Mouse (Mus musculus) limb, embryonic 12.5 days (tissue): Measurements from ENCODE around the gene Optn. TPM values are rescaled to one million over a fixed set of nuclear protein-coding genes. Genes with fewer than 3 reads are reported as not detected.

ENCODE experiments used
- ATAC-seq: fragments of 200-750 bp; cut with Nextera tagmentation; 2 replicates; pipeline ENCODE4 v1.8.0; 2017; ENCODE audit warnings: low read depth, moderate TSS enrichment; ENCODE audit not compliant: insufficient number of reproducible peaks, insufficient read depth, low FRiP score, low TSS enrichment
- H3K27ac ChIP-seq: fragments of 300-500 bp; sonication (generic); 2 replicates; pipeline ENCODE4 v1.5.1; 2016; ENCODE audit warnings: mild to moderate bottlenecking, moderate library complexity
- H3K27me3 ChIP-seq: fragments of 300-500 bp; sonication (generic); 2 replicates; pipeline ENCODE4 v1.6.1; 2016; ENCODE audit warnings: mild to moderate bottlenecking, moderate library complexity
- H3K36me3 ChIP-seq: fragments of 300-500 bp; sonication (generic); 2 replicates; pipeline ENCODE4 v1.6.1; 2016; ENCODE audit warnings: mild to moderate bottlenecking, moderate library complexity
- H3K4me1 ChIP-seq: fragments of 300-500 bp; sonication (generic); replicated peaks from 2 replicates; pipeline ENCODE4 v1.6.1; 2016
- H3K4me2 ChIP-seq: fragments of 300-500 bp; sonication (generic); 2 replicates; pipeline ENCODE4 v1.6.1; 2016; ENCODE audit warnings: mild to moderate bottlenecking, moderate library complexity
- H3K4me3 ChIP-seq: fragments of 300-500 bp; sonication (generic); replicated peaks from 2 replicates; pipeline ENCODE4 v1.5.1; 2016; ENCODE audit warnings: mild to moderate bottlenecking
- H3K9ac ChIP-seq: fragments of 300-500 bp; sonication (generic); replicated peaks from 2 replicates; pipeline ENCODE4 v1.6.1; 2016; ENCODE audit warnings: mild to moderate bottlenecking, moderate library complexity
- H3K9me3 ChIP-seq: fragments of 300-500 bp; sonication (generic); 2 replicates; pipeline ENCODE4 v1.6.1; 2016; ENCODE audit warnings: mild to moderate bottlenecking, moderate library complexity
- WGBS: fragments of 180-500 bp; shearing (Covaris S2); methylation state at CpG from one replicate; pipeline ENCODE4 v1.1.7; 2016; 5-methylcytosine and 5-hydroxymethylcytosine counted together
- polyA plus RNA-seq: library from polyadenylated mRNA; unstranded; fragments of >200 nt; fragmentation: Nextera tagmentation; extraction: Ambion mirVana; gene quantifications from 2 replicates; pipeline ENCODE4 v1.2.1, GENCODE M21; 2016

The Optn gene
- polyA plus RNA-seq, 1 experiment from 2014 or later = 5.3 TPM

DNA sequence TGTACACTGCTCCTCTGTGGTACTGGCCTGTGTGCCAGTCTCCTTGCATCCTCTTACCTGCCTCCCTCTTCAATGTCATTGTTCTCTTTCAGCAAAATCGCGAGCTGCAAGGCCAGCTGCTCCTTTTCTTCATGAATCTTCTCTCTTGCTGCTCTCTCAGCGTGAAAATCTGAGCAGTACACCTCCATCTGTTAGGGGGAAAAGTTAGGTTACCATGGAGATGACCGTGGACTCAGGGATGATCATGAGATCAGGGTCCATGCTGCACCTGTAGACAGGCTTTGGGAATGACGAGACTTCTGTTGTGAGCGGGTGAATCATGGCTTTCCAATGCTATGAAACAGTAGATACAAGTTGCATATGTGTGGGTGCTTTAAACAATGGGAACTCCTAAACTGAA lies 36.8 kb downstream of the Optn start:
- H3K4me1 ChIP-seq = 0 out of 2 replicates have a peak, but pooled peaks cover 9% of the 10 kb centered on the region
- 79% methylated on average over 6 of the region's 6 CpGs for WGBS
- H3K36me3 ChIP-seq = no peaks in the 10 kb centered on the region
- no peak overlapping the region for H3K4me3 ChIP-seq
- no peak overlapping the region for H3K4me2 ChIP-seq
- H3K9me3 ChIP-seq = no peaks in the 10 kb centered on the region
- no peak overlapping the region for H3K9ac ChIP-seq
- ATAC-seq = no peak
- no peaks in the 10 kb centered on the region for H3K27me3 ChIP-seq
- H3K27ac ChIP-seq = no peak overlapping the region

DNA sequence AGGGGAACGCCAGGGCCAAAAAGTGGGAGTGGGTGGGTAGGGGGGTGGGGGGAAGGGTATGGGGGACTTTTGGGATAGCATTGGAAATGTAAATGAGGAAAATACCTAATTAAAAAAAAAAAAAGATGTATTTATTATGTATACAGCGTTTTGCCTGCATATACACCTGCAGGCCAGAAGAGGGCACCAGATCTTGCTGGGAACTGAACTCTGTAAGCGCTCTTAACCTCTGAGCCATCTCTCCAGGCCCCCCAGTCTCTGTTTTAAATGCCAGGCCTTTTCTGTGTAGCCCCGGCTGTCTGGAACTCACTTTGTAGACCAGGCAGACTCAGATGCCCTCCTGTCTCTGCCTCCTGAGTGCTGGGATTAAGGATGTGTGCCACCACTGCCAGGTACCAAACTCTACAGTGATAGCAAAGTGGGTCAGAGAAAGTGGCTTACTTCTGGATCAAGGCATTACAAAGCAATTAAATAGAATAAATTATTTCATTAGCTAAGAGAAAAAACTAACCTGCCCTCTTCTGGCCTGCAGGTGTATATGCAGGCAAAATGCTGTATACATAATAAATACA lies 38.6 kb downstream of the Optn start:
- Histone ChIP-seq H3K27me3 (no peaks in the 10 kb centered on the region), H3K4me2 (no peak overlapping the region), H3K9me3 (no peaks in the 10 kb centered on the region), H3K4me3 (no peak overlapping the region), H3K4me1 (0 out of 2 replicates have a peak, but pooled peaks cover 9% of the 10 kb centered on the region), H3K9ac (no peak overlapping the region), H3K27ac (no peak overlapping the region), H3K36me3 (no peaks in the 10 kb centered on the region)
- ATAC-seq = no peak
- WGBS = 28% methylated on average over 3 of the region's 4 CpGs

DNA sequence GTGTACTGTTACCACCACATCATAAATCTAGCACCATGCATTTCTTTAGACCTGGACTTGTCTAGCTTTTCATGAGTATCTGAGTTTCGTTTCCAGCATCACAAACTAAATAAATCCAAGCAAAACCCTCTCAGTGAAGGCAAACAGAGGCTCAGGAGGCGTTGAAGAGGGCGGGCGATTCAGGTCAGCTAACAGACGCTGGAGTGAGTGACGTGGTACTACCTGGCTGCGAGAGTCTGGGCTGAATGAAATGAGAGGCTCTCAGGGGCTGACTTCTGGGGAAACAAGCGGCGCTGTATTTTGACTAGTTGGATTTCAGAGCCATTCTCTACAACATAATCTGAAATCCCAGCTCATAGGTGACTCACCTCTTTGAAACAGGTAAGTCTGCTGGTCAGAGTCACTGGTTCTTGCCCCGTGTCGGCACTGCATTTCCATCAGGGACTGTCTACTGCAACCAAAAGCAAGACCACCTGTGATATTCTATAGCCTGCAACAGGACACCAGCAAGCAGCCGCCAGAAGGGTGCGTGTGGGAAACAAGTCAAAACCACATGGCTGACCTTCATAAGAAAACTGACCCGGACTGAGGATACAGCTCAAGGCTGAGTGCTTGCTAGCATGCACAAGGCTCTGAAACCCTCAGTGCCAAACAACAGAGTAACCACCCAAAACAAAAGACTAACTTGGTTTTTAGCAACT lies 40.0 kb downstream of the Optn start:
- Histone ChIP-seq H3K4me1 (0 out of 2 replicates have a peak, but pooled peaks cover 9% of the 10 kb centered on the region), H3K27ac (0 out of 2 replicates have a peak overlapping the region, but pooled peaks have one; percentile 9), H3K4me2 (no peak overlapping the region), H3K27me3 (no peaks in the 10 kb centered on the region), H3K9ac (no peak overlapping the region), H3K4me3 (no peak overlapping the region), H3K9me3 (no peaks in the 10 kb centered on the region), H3K36me3 (no peaks in the 10 kb centered on the region)
- WGBS = 59% methylated on average over 14 of the region's 14 CpGs
- no peak for ATAC-seq

DNA sequence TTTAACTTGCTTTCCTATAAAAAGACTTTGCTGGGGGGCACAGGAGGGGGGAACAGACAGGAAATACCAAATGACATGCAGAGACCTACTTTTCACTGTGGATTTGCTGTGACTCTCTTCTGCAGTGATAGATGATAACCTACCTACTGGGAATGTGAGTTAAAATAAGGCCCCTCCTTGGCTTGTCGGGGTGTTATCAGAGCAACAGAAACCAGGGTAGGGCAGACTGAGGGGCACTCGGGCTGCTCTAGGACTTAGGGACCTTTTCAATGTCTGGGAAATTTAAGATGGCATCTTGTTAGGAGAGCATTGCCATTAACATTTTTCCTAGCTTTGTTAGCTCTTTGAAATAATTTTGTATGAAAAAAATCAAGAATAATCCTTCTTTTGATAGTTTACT lies 40.6 kb downstream of the Optn start:
- Histone ChIP-seq H3K4me3 (no peak overlapping the region), H3K4me1 (0 out of 2 replicates have a peak, but pooled peaks cover 9% of the 10 kb centered on the region), H3K9ac (no peak overlapping the region), H3K27me3 (no peaks in the 10 kb centered on the region), H3K27ac (no peak overlapping the region), H3K4me2 (no peak overlapping the region), H3K36me3 (no peaks in the 10 kb centered on the region), H3K9me3 (no peaks in the 10 kb centered on the region)
- 71% methylated on average over 2 of the region's 2 CpGs for WGBS
- ATAC-seq = no peak

DNA sequence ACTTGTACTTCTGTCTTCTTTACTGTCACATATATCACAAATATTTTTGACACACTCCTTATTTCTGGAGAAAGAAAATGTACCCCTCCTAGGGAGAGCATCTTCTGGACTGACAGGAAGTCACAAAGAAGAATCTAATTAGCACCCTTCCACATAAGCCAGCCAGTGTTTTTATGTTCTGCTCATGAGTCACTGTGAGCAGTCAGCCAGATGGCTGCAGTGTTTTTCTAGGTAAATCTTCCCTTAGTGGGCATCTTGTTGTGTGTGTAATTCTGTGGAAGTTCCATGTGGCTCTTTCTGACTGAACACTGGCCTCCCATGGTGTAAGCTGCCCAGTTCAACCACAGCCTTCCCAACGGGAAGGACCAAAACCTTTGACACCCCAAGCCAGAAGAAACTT lies 44.1 kb downstream of the Optn start:
- no peaks in the 10 kb centered on the region for H3K36me3 ChIP-seq
- no peaks in the 10 kb centered on the region for H3K27me3 ChIP-seq
- H3K27ac ChIP-seq = no peak overlapping the region
- 0 out of 2 replicates have a peak, but pooled peaks cover 9% of the 10 kb centered on the region for H3K4me1 ChIP-seq
- no peak overlapping the region for H3K9ac ChIP-seq
- 60% methylated on average over 1 of the region's 1 CpGs for WGBS
- no peak for ATAC-seq
- H3K9me3 ChIP-seq = no peaks in the 10 kb centered on the region
- no peak overlapping the region for H3K4me3 ChIP-seq
- H3K4me2 ChIP-seq = no peak overlapping the region

DNA sequence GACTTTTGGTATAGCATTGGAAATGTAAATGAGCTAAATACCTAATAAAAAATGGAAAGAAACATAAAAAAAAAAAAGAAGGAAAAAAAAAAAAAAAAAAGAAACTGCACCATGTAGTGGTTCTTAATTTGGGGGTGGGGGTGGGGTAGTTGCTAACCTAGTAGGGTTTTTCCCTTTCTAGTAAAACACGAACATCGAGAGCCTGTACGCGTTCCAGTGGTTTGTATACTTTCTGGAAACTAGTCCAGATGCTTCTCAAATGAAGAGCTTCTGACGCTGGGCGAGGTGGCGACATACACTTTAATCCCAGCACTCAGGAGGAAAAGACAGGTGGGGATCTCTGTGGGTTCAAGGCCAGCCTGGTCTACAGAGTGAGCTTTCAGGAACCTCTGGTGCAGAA lies 46.9 kb downstream of the Optn start:
- Histone ChIP-seq H3K4me1 (peaks cover 2% of the 10 kb centered on the region), H3K9ac (no peak overlapping the region), H3K9me3 (no peaks in the 10 kb centered on the region), H3K27ac (no peak overlapping the region), H3K27me3 (no peaks in the 10 kb centered on the region), H3K4me3 (no peak overlapping the region), H3K36me3 (no peaks in the 10 kb centered on the region), H3K4me2 (no peak overlapping the region)
- 92% methylated on average over 7 of the region's 7 CpGs for WGBS
- no peak for ATAC-seq

DNA sequence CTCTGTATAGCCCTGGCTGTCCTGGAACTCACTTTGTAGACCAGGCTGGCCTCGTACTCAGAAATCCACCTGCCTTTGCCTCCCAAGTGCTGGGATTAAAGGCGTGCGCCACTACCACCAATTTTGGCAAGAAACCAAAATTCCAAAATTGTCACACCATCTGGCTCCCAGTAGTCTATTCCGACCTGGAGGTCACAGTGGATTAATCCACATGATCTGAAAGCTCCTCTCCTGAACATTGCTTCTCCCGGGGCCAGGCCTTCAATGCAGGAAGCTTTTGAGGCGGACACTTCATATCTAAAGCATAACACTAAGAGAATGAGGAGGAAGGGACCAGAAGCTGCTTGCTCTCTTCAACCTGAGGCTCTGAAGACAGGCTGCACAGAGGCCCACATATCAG lies 48.3 kb downstream of the Optn start:
- Histone ChIP-seq H3K4me1 (peaks cover 9% of the 10 kb centered on the region), H3K4me3 (no peak overlapping the region), H3K27me3 (no peaks in the 10 kb centered on the region), H3K9ac (no peak overlapping the region), H3K27ac (no peak overlapping the region), H3K4me2 (no peak overlapping the region), H3K9me3 (no peaks in the 10 kb centered on the region), H3K36me3 (peaks cover 1% of the 10 kb centered on the region; the same call in 1 of the 2 replicates)
- no peak for ATAC-seq
- 86% methylated on average over 6 of the region's 6 CpGs for WGBS

DNA sequence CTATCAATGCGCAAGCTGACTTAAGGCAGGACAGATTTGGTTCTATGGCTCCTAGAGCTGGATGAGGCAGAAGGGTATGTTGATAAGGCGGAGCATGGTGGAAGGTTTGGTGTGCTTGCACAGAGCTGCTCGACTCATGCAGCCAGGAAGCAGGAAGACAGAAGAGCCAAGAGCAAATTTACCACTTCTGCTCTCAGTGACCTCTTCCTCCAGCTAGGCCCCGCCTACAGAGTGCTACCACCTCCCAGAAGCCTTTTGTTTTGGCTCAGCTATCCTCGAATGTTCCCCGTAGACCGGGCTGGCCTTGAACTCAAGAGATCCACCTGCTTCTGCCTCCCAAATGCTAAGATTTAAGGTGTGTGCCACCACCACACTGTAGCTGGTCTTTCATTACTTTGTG lies 49.2 kb downstream of the Optn start:
- no peak for ATAC-seq
- Histone ChIP-seq H3K9ac (no peak overlapping the region), H3K9me3 (no peaks in the 10 kb centered on the region), H3K36me3 (peaks cover 7% of the 10 kb centered on the region; the same call in 1 of the 2 replicates), H3K4me2 (no peak overlapping the region), H3K4me1 (peaks cover 9% of the 10 kb centered on the region), H3K27ac (no peak overlapping the region), H3K27me3 (no peaks in the 10 kb centered on the region), H3K4me3 (no peak overlapping the region)
- WGBS = 82% methylated on average over 7 of the region's 7 CpGs

DNA sequence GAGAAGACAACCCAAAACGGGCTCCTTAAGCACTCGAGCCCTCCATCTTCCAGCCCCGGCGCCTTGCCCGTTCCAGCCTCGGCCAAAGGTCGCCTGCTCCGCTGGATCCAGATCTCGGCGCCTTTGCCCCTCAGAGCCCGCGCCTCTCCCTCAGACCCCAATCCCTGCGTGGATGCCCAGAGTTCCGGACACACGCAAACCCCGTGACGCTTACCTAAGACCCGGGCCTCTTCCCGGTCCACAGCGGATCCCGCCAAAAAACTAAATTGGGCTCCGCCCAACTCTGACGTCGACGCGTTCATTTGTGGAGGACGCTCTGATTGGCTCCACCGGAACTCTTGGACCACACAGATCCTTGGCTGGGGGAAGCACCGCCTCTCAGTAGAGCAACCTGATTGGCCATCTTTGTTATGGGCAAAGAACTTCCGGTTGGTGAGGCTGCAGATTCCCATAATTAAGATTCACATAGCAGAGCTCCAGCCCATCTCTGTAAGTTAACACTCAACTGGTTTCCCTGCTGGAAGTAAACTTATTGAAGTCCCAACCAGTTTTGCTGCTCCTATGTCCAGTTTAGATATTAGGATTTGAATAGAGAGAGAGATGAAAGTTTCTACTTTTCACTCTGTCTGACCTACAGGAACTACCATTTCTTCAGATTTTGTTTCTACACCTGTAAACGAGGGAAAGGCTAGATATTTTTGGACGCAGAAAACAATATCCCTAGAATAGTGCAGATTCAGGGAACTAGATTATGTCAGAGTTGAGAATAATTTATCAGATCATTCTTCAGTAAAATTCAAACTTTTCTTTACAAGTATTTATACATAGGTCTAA lies 51.1 kb downstream of the Optn start, which contains the start of gene Mcm10:
Gene Mcm10 (minus strand): TSS at position 301 of the 834 bp plus-strand sequence.
- H3K4me2 ChIP-seq = peak within 1 kb of the TSS; percentile 63
- H3K27ac ChIP-seq = no peak within 1 kb of the TSS

DNA sequence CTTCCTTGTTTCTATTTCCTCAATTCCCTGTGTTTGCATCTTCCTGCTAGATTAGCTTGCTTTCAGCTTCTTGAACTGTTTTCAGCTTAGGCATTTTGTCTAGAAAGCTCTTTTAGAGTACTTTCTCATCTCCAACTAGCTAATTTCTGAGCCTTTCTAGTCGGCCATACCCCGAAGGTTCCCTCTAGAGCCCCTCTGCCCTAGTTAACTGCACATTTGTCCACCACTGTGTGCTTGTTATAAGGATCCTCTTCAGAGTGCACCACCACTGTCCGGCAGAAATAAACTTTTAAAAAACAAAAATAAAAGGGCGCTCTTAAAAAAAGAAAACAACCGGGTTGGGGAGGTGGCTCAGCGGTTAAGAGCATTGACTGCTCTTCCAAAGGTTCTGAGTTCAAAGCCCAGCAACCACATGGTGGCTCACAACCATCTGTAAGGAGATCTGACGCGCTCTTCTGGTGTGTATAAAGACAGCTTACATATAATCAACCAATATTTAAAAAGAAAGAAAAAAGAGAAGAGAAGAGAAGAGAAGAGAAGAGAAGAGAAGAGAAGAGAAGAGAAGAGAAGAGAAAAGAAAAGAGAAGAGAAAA lies 51.9 kb downstream of the Optn start:
- Histone ChIP-seq H3K9ac (peak overlapping the region; percentile 60), H3K27ac (no peak overlapping the region), H3K4me2 (peak overlapping the region; percentile 63), H3K9me3 (no peaks in the 10 kb centered on the region), H3K27me3 (no peaks in the 10 kb centered on the region), H3K36me3 (peaks cover 28% of the 10 kb centered on the region), H3K4me1 (peaks cover 9% of the 10 kb centered on the region), H3K4me3 (peak overlapping the region; percentile 74)
- no peak for ATAC-seq
- WGBS = 16% methylated on average over 8 of the region's 8 CpGs

More for the DNA sequence above, 51.1 kb downstream of the Optn start, which contains the start of gene Mcm10:
- peak within 1 kb of the TSS; percentile 74 for H3K4me3 ChIP-seq
- WGBS = 4% methylated on average over 32 of the region's 32 CpGs
- peak; percentile 99 for ATAC-seq
- peak within 1 kb of the TSS; percentile 60 for H3K9ac ChIP-seq
- peaks cover 9% of the 10 kb centered on the region for H3K4me1 ChIP-seq
- no peaks in the 10 kb centered on the region for H3K9me3 ChIP-seq
- H3K27me3 ChIP-seq = no peaks in the 10 kb centered on the region
- peaks cover 21% of the 10 kb centered on the region for H3K36me3 ChIP-seq

DNA sequence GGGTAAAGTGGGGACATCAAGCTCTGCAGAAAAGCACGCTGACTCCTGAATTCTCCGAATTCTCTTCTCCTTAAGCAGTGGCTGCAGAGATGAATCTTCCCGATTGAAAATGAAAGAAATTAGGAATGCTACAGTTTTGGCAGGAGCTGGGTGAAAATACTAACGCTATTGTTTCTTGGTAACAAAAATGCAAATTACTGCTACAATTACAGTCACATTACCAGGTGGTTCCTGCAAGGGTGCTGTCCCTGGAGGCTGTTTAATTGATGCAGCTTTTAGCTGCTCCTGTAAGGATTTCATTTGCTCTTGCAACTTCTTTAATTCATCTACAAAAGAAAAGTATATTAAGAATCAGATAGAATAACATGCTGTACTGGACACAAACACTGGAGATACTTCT lies 56.7 kb downstream of the Optn start:
- no peak overlapping the region for H3K27ac ChIP-seq
- H3K4me2 ChIP-seq = no peak overlapping the region
- H3K4me3 ChIP-seq = no peak overlapping the region
- H3K36me3 ChIP-seq = peaks cover 71% of the 10 kb centered on the region
- WGBS = 94% methylated on average over 4 of the region's 4 CpGs
- no peak for ATAC-seq
- H3K4me1 ChIP-seq = peaks cover 8% of the 10 kb centered on the region
- no peaks in the 10 kb centered on the region for H3K27me3 ChIP-seq
- H3K9me3 ChIP-seq = no peaks in the 10 kb centered on the region
- H3K9ac ChIP-seq = no peak overlapping the region
